Mouse (Mus musculus): ENCODE data around the gene C530008M17Rik.

Gene C530008M17Rik

GRCm38 (mm10) chr5:76837018-76837417, 180.7 kb downstream of the C530008M17Rik start:
- no peak for DNase-seq (ENCODE audit: low spot score in 2 of 2)

DNA sequence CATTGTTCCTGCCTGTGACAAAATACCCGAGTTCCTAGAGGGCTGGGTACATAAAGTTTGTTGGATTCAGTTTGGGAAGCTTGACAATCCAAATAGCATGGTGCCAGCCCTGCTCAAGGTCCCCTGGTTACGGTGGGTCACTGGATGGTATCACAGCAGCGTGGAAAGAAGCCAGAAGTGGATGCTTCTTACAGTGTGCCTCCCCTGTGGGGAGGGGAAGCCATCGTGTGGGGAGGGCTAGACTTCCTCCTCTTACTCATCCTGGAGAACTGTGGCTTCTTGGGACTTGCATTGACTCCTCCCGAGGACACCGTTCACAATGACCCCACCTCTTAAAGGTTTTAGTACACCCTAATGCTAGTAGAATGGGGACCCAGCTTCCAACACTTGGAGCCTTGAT, 183.5 kb downstream of the C530008M17Rik start:
- DNase-seq (ENCODE audit: low spot score in 2 of 2): no peak

- DNase-seq (ENCODE audit: low spot score in 2 of 2): no peak
Observed at GRCm38 (mm10) chr5:76841859-76842258, 185.5 kb downstream of the C530008M17Rik start.

DNA sequence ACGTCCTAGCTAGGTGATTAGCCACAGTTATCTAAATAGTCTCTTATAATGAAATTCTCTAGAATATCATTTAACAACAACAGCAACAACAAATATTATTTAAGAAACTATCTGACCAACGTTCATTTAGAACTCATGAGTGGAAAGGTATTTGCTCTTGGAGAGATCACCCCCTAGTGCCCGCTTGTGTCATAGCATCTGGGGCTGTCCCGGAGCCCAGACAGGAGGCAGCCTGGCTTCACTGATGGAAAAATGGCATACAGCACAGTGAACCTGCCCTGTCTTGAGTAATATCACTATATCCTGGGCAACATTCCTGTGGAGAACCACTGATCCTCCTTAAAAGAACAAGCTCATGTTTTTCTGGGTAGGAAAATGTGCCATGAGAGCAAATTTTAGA, 187.1 kb downstream of the C530008M17Rik start:
- DNase-seq (ENCODE audit: low spot score in 2 of 2): peak in 1 of 2 experiments; percentile 68

- no peak for DNase-seq (ENCODE audit: low spot score in 2 of 2)
Observed at GRCm38 (mm10) chr5:76843851-76844419, 187.6 kb downstream of the C530008M17Rik start.

GRCm38 (mm10) chr5:76844618-76845186, 188.4 kb downstream of the C530008M17Rik start:
- DNase-seq (ENCODE audit: low spot score in 2 of 2): no peak

GRCm38 (mm10) chr5:76847106-76847505, 190.8 kb downstream of the C530008M17Rik start:
- DNase-seq (ENCODE audit: low spot score in 2 of 2): no peak

DNA sequence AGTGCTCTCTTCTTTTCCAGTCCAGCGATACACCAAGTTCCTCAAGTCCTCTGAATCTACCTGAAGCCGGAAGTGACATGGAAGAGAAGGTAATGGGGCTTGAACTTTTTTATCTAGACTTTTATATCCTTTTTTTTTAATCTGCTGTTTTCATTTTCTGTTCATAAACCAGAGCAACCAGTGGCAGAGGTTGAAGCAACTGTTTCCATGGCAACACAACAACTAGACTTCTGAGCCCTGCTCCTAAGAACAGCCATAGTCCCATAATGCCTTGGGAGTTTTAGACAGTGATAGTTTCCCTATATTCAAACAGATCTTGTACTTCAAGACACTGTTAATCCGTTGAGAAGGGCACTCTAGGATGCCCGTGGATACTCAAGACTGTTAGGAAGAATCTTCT, 195.0 kb downstream of the C530008M17Rik start:
- DNase-seq (ENCODE audit: low spot score in 2 of 2): no peak

DNA sequence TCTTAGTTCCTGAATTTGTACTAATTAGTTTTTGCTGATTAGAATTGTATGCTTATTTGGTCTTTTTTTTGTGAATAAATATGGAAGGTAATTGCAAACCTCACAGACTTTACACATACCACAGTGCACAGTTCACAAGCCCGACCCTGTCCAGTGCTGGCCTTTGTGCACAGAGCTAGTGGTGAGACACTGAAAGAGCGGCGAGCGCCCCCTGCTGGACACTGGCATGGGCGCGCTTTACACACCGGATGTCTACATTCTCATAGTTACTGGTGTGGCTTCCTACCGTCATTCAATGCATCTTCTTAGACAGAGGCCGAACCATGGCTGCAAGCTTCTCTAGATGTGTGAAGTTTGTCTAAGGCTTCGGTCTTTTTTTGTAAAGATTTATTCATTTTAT, 197.2 kb downstream of the C530008M17Rik start:
- DNase-seq (ENCODE audit: low spot score in 2 of 2): peak; percentile 49 to 80

DNA sequence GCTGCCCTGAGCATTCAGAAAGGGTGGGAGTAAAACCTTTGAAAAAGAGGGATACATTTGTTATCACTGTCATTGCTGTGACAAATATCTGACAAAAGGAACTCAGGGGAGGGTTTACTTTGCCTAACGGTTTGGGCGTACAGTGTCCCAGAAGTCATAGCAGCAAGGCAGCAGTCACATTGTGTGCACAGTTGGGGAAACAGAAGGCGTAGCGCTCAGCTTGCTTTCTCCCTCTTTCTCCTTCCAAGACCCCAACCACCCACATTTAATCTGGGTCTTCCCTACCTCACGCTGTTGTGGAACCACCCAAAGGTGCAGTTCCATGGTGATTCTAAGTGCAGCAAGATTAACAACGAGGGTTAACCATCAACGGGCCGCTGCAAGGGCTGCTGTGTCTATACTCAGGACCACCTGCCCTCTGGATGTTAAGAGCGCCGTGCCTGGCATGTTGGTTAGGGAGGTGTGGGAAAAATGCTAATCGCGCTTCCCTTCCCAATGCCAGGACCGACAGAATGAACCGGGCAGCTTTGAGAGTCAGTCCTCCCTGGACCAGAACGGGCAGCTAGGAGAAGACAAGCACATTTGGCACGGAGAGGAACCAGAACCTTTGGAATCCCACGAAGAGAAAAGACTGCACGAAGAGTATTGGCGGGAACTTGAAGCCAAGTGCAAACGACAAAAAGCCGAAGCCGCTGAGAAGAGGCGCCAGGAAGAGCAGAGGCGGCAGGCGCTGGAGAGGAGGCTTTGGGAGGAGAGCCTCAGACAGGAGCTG, 199.7 kb downstream of the C530008M17Rik start:
- no peak for DNase-seq (ENCODE audit: low spot score in 2 of 2)

DNA sequence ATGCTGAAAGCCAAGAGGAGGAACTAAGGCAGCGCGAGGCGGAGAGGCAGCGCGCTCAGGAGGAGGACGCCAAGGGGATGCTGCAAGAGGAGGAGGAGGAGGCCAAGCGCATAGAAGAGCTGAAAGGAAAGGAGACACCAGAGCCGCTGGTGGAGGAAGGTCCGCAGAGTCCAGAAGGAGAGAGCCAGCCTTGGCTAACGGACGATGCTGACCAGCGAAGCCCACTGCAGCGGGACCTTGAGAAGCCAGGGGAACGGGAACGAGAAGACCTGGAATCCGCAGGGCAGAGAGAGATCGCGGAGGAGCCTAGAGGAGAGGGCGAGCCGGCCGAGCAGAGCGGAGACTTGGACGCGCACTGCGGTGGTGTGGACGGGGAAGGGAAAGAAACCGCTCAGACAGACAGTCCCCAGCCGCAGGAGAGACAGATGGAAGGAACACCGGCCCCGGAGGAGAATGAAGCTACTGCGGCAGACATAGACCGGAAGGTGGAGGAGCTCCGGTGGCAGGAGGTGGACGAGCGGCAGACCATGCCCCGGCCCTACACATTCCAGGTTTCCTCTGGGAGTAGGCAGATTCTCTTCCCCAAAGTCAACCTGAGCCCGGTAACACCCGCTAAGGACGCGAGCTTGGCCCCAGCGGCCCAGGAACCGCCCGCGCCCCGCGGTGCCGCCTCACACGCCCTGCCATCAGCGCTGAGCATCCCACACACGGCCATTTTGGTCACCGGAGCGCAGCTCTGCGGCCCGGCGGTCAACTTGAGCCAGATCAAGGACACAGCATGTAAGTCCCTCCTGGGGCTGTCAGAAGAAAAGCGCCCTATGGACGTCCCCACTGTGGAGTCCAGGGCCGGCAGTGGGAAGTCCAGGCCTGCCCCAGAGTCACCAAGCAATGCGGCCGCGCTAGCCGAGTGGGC, 201.0 kb downstream of the C530008M17Rik start:
- no peak for DNase-seq (ENCODE audit: low spot score in 2 of 2)

GRCm38 (mm10) chr5:76858444-76858843, 202.1 kb downstream of the C530008M17Rik start:
- no peak for DNase-seq (ENCODE audit: low spot score in 2 of 2)

- no peak for DNase-seq (ENCODE audit: low spot score in 2 of 2)
Observed at GRCm38 (mm10) chr5:76866819-76867218, 210.5 kb downstream of the C530008M17Rik start.

- no peak for DNase-seq (ENCODE audit: low spot score in 2 of 2)
Observed at GRCm38 (mm10) chr5:76868693-76869286, 212.5 kb downstream of the C530008M17Rik start.

- no peak for DNase-seq (ENCODE audit: low spot score in 2 of 2)
Observed at GRCm38 (mm10) chr5:76869553-76869952, 213.2 kb downstream of the C530008M17Rik start.

DNA sequence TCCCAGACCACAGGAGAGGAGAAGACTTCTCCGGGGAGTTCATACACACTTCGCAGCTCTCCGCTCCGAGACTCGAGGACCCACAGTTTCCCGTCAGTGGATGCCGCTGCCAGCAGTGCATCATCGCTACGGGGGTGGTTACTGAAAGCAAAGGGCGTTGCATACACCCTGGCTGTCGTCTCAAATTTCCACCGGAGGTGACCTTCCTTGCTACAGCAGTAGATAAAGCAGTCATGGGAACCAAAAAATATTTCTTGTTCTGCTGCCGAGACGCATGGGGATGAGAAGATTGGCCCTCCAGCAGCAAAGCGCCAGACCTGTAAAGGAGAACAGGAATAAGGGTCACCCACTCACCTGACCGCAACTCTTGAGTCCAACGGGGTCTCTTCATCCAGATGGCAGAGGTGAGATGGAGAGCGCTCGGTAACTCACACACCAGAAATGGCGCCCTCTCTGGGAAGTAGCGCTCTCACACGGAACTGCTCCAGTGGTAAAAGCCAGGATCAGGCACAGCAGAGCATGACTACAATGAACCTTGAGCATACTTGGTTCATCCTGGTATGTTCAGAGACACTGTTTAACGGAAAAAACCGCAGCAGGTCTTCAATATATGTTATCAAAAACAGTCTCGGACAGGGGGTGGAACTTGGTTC, 219.9 kb downstream of the C530008M17Rik start:
- no peak for DNase-seq (ENCODE audit: low spot score in 2 of 2)

- DNase-seq (ENCODE audit: low spot score in 2 of 2): no peak
Observed at GRCm38 (mm10) chr5:76884107-76884506, 227.8 kb downstream of the C530008M17Rik start.

DNA sequence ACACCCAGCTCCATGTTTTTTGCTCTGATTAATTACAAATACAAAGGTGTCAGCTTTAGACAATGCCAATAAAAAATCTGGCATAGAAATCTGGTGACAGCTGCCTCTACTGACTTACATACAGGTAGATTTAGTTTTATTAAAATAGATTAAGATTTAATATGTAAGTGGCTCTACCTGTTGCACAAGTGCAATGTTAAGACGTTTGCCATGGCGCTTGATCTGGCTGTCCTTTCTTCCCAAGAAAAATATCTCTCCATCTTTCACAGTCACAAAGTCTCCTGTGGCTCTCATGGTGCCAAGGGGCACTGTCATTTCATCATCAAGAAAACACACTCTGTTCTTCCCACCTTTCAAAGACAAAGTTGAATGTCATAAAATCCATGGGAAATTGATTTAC, 230.7 kb downstream of the C530008M17Rik start:
- no peak for DNase-seq (ENCODE audit: low spot score in 2 of 2)

DNA sequence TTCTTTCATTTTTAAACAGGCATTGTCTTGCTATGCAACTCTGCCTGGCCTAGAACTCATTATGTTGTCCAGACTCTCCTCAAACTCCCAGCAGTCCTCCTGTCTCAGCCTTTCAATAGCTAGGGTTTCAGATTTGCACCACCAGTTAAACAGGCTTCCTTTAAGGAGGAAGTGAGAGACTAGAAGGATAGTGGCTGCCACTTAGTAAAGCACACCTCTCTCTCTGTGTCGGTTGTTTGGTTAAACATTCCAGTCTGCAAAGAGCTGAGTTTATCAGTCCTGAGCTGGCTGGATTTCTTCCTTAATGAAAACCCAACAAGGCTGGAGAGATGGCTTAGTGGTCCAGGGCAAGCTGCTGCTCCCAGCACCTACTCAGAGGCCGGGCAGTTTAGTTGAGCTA, 236.3 kb downstream of the C530008M17Rik start:
- no peak for DNase-seq (ENCODE audit: low spot score in 2 of 2)

- DNase-seq (ENCODE audit: low spot score in 2 of 2): no peak
Observed at GRCm38 (mm10) chr5:76893084-76893483, 236.8 kb downstream of the C530008M17Rik start.

GRCm38 (mm10) chr5:76902131-76902530, 245.8 kb downstream of the C530008M17Rik start:
- DNase-seq (ENCODE audit: low spot score in 2 of 2): no peak
